Mouse (Mus musculus) forebrain, postnatal 0 days (tissue): ENCODE measurements around the gene Tmx2. TPM values are rescaled to one million over a fixed set of nuclear protein-coding genes. Genes with fewer than 3 reads are reported as not detected.
A peak's percentile ranks its signal among the peaks of the same experiment; 100 is the strongest.

ENCODE experiments used
- ATAC-seq: fragments of 200-750 bp; cut with Nextera tagmentation; 2 replicates; pipeline ENCODE4 v1.8.0; 2017; ENCODE audit warnings: mild to moderate bottlenecking, moderate library complexity
- DNase-seq: peaks from one replicate; pipeline ENCODE4 v3.0.0-alpha.2; 2015
- H3K27ac ChIP-seq: fragments of 300-500 bp; sonication (generic); 2 replicates; pipeline ENCODE4 v1.5.1; 2014; ENCODE audit warnings: low read depth, mild to moderate bottlenecking, antibody characterized with exemption, low read length, moderate library complexity, mixed read lengths
- H3K27me3 ChIP-seq: fragments of 300-500 bp; sonication (generic); 2 replicates; pipeline ENCODE4 v1.6.1; 2014; ENCODE audit warnings: mild to moderate bottlenecking, low read length, mixed read lengths; ENCODE audit not compliant: insufficient read depth
- H3K36me3 ChIP-seq: fragments of 300-500 bp; sonication (generic); 2 replicates; pipeline ENCODE4 v1.6.1; 2014; ENCODE audit warnings: mild to moderate bottlenecking, moderate library complexity; ENCODE audit not compliant: insufficient read depth
- H3K4me1 ChIP-seq: fragments of 300-500 bp; sonication (generic); 2 replicates; pipeline ENCODE4 v1.6.1; 2014; ENCODE audit warnings: antibody characterized with exemption; ENCODE audit not compliant: insufficient read depth
- H3K4me2 ChIP-seq: fragments of 300-500 bp; sonication (generic); 2 replicates; pipeline ENCODE4 v1.6.1; 2014; ENCODE audit warnings: low read depth, mild to moderate bottlenecking, moderate library complexity
- H3K4me3 ChIP-seq: fragments of 300-500 bp; sonication (generic); 2 replicates; pipeline ENCODE4 v1.5.1; 2014; ENCODE audit warnings: low read depth, low read length, mixed read lengths
- H3K9ac ChIP-seq: fragments of 300-500 bp; sonication (generic); 2 replicates; pipeline ENCODE4 v1.6.1; 2014; ENCODE audit warnings: mild to moderate bottlenecking
- H3K9me3 ChIP-seq: fragments of 300-500 bp; sonication (generic); 2 replicates; pipeline ENCODE4 v1.6.1; 2016; ENCODE audit warnings: low read length
- CTCF ChIP-seq: sonication (generic); IDR thresholded peaks from 2 replicates; pipeline ENCODE4 v1.5.1; 2016; ENCODE audit warnings: antibody characterized with exemption, control low read depth, low read depth
- WGBS: fragments of 180-500 bp; shearing (Covaris S2); extraction: QIAGEN DNeasy Blood & Tissue Kit; methylation state at CpG from one replicate; pipeline ENCODE4 v1.1.7; 2014; 5-methylcytosine and 5-hydroxymethylcytosine counted together
- polyA plus RNA-seq: library from polyadenylated mRNA; unstranded; fragments of >200 nt; fragmentation: Nextera tagmentation; extraction: Ambion mirVana; gene quantifications from 2 replicates; pipeline ENCODE4 v1.2.1, GENCODE M21; 2015
- total RNA-seq: library from RNA; depleted of rRNA; stranded (reverse); fragments of >200 nt; gene quantifications from 2 replicates; pipeline ENCODE4 v1.2.3, GENCODE M21; 2014

Gene Tmx2
- total and polyA plus RNA-seq, 2 experiments from 2014 or later: 130 to 248 TPM

GRCm38 (mm10) chr2:84720718-84721117 is 41.8 kb upstream of the Tmx2 start:
- Histone ChIP-seq H3K27me3 (no peaks in the 10 kb centered on the region), H3K27ac (no peak overlapping the region), H3K4me1 (no peaks in the 10 kb centered on the region), H3K9ac (no peak overlapping the region), H3K4me3 (no peak overlapping the region), H3K4me2 (no peak overlapping the region), H3K36me3 (peaks cover 19% of the 10 kb centered on the region), H3K9me3 (no peaks in the 10 kb centered on the region)
- no peak for ATAC-seq
- WGBS: 95% methylated on average over 2 of the region's 2 CpGs
- TF ChIP-seq CTCF: no peak
- DNase-seq: no peak

GRCm38 (mm10) chr2:84717357-84717756 is 38.4 kb upstream of the Tmx2 start:
- Histone ChIP-seq H3K27ac (no peak overlapping the region), H3K4me3 (no peak overlapping the region), H3K27me3 (no peaks in the 10 kb centered on the region), H3K4me2 (no peak overlapping the region), H3K36me3 (peaks cover 9% of the 10 kb centered on the region; the same call in 1 of the 2 replicates), H3K9ac (no peak overlapping the region), H3K9me3 (no peaks in the 10 kb centered on the region), H3K4me1 (peaks cover 6% of the 10 kb centered on the region; the same call in 1 of the 2 replicates)
- DNase-seq: no peak
- no peak for ATAC-seq
- WGBS: 94% methylated on average over 4 of the region's 4 CpGs
- no peak for TF ChIP-seq CTCF

GRCm38 (mm10) chr2:84716423-84717355 is 37.7 kb upstream of the Tmx2 start:
- 36% methylated on average over 9 of the region's 9 CpGs for WGBS
- Histone ChIP-seq H3K27me3 (no peaks in the 10 kb centered on the region), H3K27ac (no peak overlapping the region), H3K36me3 (peaks cover 7% of the 10 kb centered on the region; the same call in 1 of the 2 replicates), H3K9me3 (no peaks in the 10 kb centered on the region), H3K4me1 (peaks cover 6% of the 10 kb centered on the region; the same call in 1 of the 2 replicates), H3K4me2 (peak overlapping the region; percentile 69), H3K4me3 (peak overlapping the region; percentile 94), H3K9ac (peak overlapping the region; percentile 59; the same call in 1 of the 2 replicates)
- DNase-seq (no peak), ATAC-seq (no peak)
- no peak for TF ChIP-seq CTCF

- peaks cover 6% of the 10 kb centered on the region; the same call in 1 of the 2 replicates for H3K4me1 ChIP-seq
- peak overlapping the region; percentile 97 for H3K27ac ChIP-seq
- peak overlapping the region; percentile 94 for H3K4me3 ChIP-seq
- H3K9me3 ChIP-seq: no peaks in the 10 kb centered on the region
- peak overlapping the region; percentile 59 for H3K9ac ChIP-seq
- WGBS: under 1% methylated on average over 33 of the region's 33 CpGs
- H3K4me2 ChIP-seq: peak overlapping the region; percentile 69
- H3K27me3 ChIP-seq: no peaks in the 10 kb centered on the region
- DNase-seq (no peak), ATAC-seq (peak; percentile 95)
- TF ChIP-seq CTCF: no peak
- H3K36me3 ChIP-seq: no peaks in the 10 kb centered on the region
These were observed 36.8 kb upstream of the Tmx2 start for GRCm38 (mm10) chr2:84715562-84716361.

- TF ChIP-seq CTCF: no peak; the same call in 1 of the 2 replicates
- ATAC-seq (peak; percentile 97), DNase-seq (peak; percentile 99)
- H3K27me3 ChIP-seq: no peaks in the 10 kb centered on the region
- H3K4me3 ChIP-seq: peak within 1 kb of the TSS; percentile 94
- H3K9me3 ChIP-seq: no peaks in the 10 kb centered on the region
- peaks cover 7% of the 10 kb centered on the region; the same call in 1 of the 2 replicates for H3K36me3 ChIP-seq
- H3K4me2 ChIP-seq: peak within 1 kb of the TSS; percentile 76
- H3K9ac ChIP-seq: peak within 1 kb of the TSS; percentile 90
- 3% methylated on average over 104 of the region's 107 CpGs for WGBS
- peaks cover 6% of the 10 kb centered on the region; the same call in 1 of the 2 replicates for H3K4me1 ChIP-seq
- peak within 1 kb of the TSS; percentile 97 for H3K27ac ChIP-seq
These were observed 36.0 kb upstream of the Tmx2 start, which contains the start of gene Zdhhc5 for GRCm38 (mm10) chr2:84714811-84715561. Zdhhc5 (minus strand) TSS chr2:84715180.

GRCm38 (mm10) chr2:84714422-84714810 is 35.5 kb upstream of the Tmx2 start:
- ATAC-seq (peak; percentile 4; the same call in 1 of the 2 replicates), DNase-seq (no peak)
- peak overlapping the region; percentile 90 for H3K9ac ChIP-seq
- under 1% methylated on average over 24 of the region's 26 CpGs for WGBS
- H3K4me2 ChIP-seq: peak overlapping the region; percentile 76
- TF ChIP-seq CTCF: no peak
- no peaks in the 10 kb centered on the region for H3K9me3 ChIP-seq
- peaks cover 10% of the 10 kb centered on the region for H3K36me3 ChIP-seq
- peaks cover 6% of the 10 kb centered on the region; the same call in 1 of the 2 replicates for H3K4me1 ChIP-seq
- H3K4me3 ChIP-seq: peak overlapping the region; percentile 94
- H3K27me3 ChIP-seq: no peaks in the 10 kb centered on the region
- peak overlapping the region; percentile 97 for H3K27ac ChIP-seq
